Mouse (Mus musculus): ENCODE data around the gene Efcab9.

DNA sequence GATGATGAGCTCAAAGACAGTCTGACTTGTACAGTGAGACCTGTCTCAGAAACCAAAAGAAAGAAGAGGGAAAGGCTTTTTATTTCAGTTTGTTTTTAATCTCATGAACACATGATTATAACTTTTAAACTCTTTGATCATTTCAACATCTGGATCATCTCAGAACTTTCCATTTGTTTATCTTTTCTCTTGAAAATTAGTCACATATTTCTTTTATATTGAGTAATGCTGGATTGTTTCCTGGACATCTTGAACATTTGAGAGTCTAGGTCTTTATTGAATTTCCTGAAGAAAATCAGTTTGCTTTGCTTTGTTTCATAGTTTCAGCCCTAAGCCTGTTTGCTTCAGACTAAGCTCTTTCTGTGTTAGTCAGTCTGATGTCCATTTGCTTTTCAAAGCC is 43.5 kb downstream of the Efcab9 start:
- TF ChIP-seq CTCF (IDR thresholded peaks at IDR 0.05; ENCODE audit: low read depth, low read length) (no peak), POLR2A (IDR thresholded peaks at IDR 0.05; ENCODE audit: extremely low read depth, insufficient read depth, low read length) (no peak)

All from liver, adult 2 months (tissue).